Mouse (Mus musculus) midbrain, embryonic 12.5 days (tissue): Measurements from ENCODE around the gene Jun. TPM values are rescaled to one million over a fixed set of nuclear protein-coding genes. Genes with fewer than 3 reads are reported as not detected.
A peak's percentile ranks its signal among the peaks of the same experiment; 100 is the strongest.

Source experiments
- ATAC-seq: fragments of 200-750 bp; cut with Nextera tagmentation; 2 replicates; pipeline ENCODE4 v1.8.0; 2017; ENCODE audit warnings: low read depth, moderate TSS enrichment, moderate library complexity; ENCODE audit not compliant: low FRiP score
- H3K27ac ChIP-seq: fragments of 300-500 bp; sonication (generic); replicated peaks from 2 replicates; pipeline ENCODE4 v1.5.1; 2016; ENCODE audit warnings: mild to moderate bottlenecking
- H3K27me3 ChIP-seq: fragments of 300-500 bp; sonication (generic); 2 replicates; pipeline ENCODE4 v1.6.1; 2016; ENCODE audit warnings: mild to moderate bottlenecking
- H3K36me3 ChIP-seq: fragments of 300-500 bp; sonication (generic); 2 replicates; pipeline ENCODE4 v1.6.1; 2016
- H3K4me1 ChIP-seq: fragments of 300-500 bp; sonication (generic); 2 replicates; pipeline ENCODE4 v1.6.1; 2016
- H3K4me2 ChIP-seq: fragments of 300-500 bp; sonication (generic); replicated peaks from 2 replicates; pipeline ENCODE4 v1.6.1; 2016; ENCODE audit warnings: mild to moderate bottlenecking, moderate library complexity
- H3K4me3 ChIP-seq: fragments of 300-500 bp; sonication (generic); 2 replicates; pipeline ENCODE4 v1.5.1; 2016; ENCODE audit warnings: mild to moderate bottlenecking
- H3K9ac ChIP-seq: fragments of 300-500 bp; sonication (generic); replicated peaks from 2 replicates; pipeline ENCODE4 v1.6.1; 2016; ENCODE audit warnings: mild to moderate bottlenecking, moderate library complexity
- H3K9me3 ChIP-seq: fragments of 300-500 bp; sonication (generic); 2 replicates; pipeline ENCODE4 v1.6.1; 2016; ENCODE audit warnings: mild to moderate bottlenecking
- WGBS: fragments of 180-500 bp; shearing (Covaris S2); methylation state at CpG from one replicate; pipeline ENCODE4 v1.1.7; 2016; 5-methylcytosine and 5-hydroxymethylcytosine counted together
- polyA plus RNA-seq: library from polyadenylated mRNA; unstranded; fragments of >200 nt; fragmentation: Nextera tagmentation; extraction: Ambion mirVana; gene quantifications from 2 replicates; pipeline ENCODE4 v1.2.1, GENCODE M21; 2016

Jun gene
- polyA plus RNA-seq, 1 experiment from 2014 or later = 80.6 TPM

GRCm38 (mm10) chr4:95049884-95050517 lies 2.0 kb downstream of the Jun start:
- no peak for ATAC-seq
- Histone ChIP-seq H3K4me1 (peaks cover 36% of the 10 kb centered on the region), H3K27me3 (no peaks in the 10 kb centered on the region; the same call in 1 of the 2 replicates), H3K4me3 (peak overlapping the region; percentile 67), H3K9me3 (no peaks in the 10 kb centered on the region), H3K4me2 (peak overlapping the region; percentile 76), H3K9ac (peak overlapping the region; percentile 78), H3K36me3 (no peaks in the 10 kb centered on the region), H3K27ac (peak overlapping the region; percentile 94)
- under 1% methylated on average over 34 of the region's 34 CpGs for WGBS

GRCm38 (mm10) chr4:95049153-95049552 lies 2.9 kb downstream of the Jun start:
- Histone ChIP-seq H3K36me3 (no peaks in the 10 kb centered on the region), H3K27ac (no peak overlapping the region), H3K9ac (peak overlapping the region; percentile 78), H3K9me3 (no peaks in the 10 kb centered on the region), H3K27me3 (no peaks in the 10 kb centered on the region), H3K4me3 (peak overlapping the region; percentile 67), H3K4me2 (peak overlapping the region; percentile 76), H3K4me1 (peaks cover 28% of the 10 kb centered on the region)
- ATAC-seq = no peak
- 44% methylated on average over 2 of the region's 2 CpGs for WGBS

GRCm38 (mm10) chr4:95048731-95049100 lies 3.3 kb downstream of the Jun start:
- no peak for ATAC-seq
- peak overlapping the region; percentile 67; the same call in 1 of the 2 replicates for H3K4me3 ChIP-seq
- H3K36me3 ChIP-seq = no peaks in the 10 kb centered on the region
- no peak overlapping the region for H3K27ac ChIP-seq
- peaks cover 26% of the 10 kb centered on the region for H3K4me1 ChIP-seq
- peak overlapping the region; percentile 76 for H3K4me2 ChIP-seq
- H3K9ac ChIP-seq = no peak overlapping the region; the same call in 1 of the 2 replicates
- WGBS = 72% methylated on average over 4 of the region's 4 CpGs
- no peaks in the 10 kb centered on the region for H3K9me3 ChIP-seq
- H3K27me3 ChIP-seq = no peaks in the 10 kb centered on the region

- 44% methylated on average over 5 of the region's 5 CpGs for WGBS
- H3K4me1 ChIP-seq = peaks cover 21% of the 10 kb centered on the region
- H3K27ac ChIP-seq = no peak overlapping the region
- no peaks in the 10 kb centered on the region for H3K27me3 ChIP-seq
- no peak overlapping the region for H3K4me3 ChIP-seq
- no peak overlapping the region for H3K9ac ChIP-seq
- H3K36me3 ChIP-seq = no peaks in the 10 kb centered on the region
- H3K9me3 ChIP-seq = no peaks in the 10 kb centered on the region
- peak overlapping the region; percentile 76 for H3K4me2 ChIP-seq
- ATAC-seq = no peak
Observed at GRCm38 (mm10) chr4:95048021-95048730, 3.8 kb downstream of the Jun start.

GRCm38 (mm10) chr4:95045133-95045532 lies 6.9 kb downstream of the Jun start:
- H3K9me3 ChIP-seq = no peaks in the 10 kb centered on the region
- peaks cover 20% of the 10 kb centered on the region for H3K4me1 ChIP-seq
- H3K27me3 ChIP-seq = no peaks in the 10 kb centered on the region
- H3K4me3 ChIP-seq = no peak overlapping the region
- WGBS = 86% methylated on average over 1 of the region's 1 CpGs
- H3K27ac ChIP-seq = no peak overlapping the region
- no peak for ATAC-seq
- H3K36me3 ChIP-seq = no peaks in the 10 kb centered on the region
- H3K9ac ChIP-seq = no peak overlapping the region
- no peak overlapping the region for H3K4me2 ChIP-seq

- H3K4me3 ChIP-seq = no peak overlapping the region
- no peak for ATAC-seq
- H3K27ac ChIP-seq = no peak overlapping the region
- H3K27me3 ChIP-seq = no peaks in the 10 kb centered on the region
- H3K4me2 ChIP-seq = no peak overlapping the region
- no peaks in the 10 kb centered on the region for H3K36me3 ChIP-seq
- WGBS = 89% methylated on average over 6 of the region's 6 CpGs
- H3K9ac ChIP-seq = no peak overlapping the region
- H3K4me1 ChIP-seq = peaks cover 16% of the 10 kb centered on the region
- H3K9me3 ChIP-seq = no peaks in the 10 kb centered on the region
Observed at GRCm38 (mm10) chr4:95044721-95045120, 7.3 kb downstream of the Jun start.

- Histone ChIP-seq H3K36me3 (no peaks in the 10 kb centered on the region), H3K27me3 (no peaks in the 10 kb centered on the region), H3K9me3 (no peaks in the 10 kb centered on the region), H3K4me2 (no peak overlapping the region), H3K9ac (no peak overlapping the region), H3K4me1 (peaks cover 7% of the 10 kb centered on the region; the same call in 1 of the 2 replicates), H3K27ac (no peak overlapping the region), H3K4me3 (no peak overlapping the region)
- ATAC-seq = no peak
- WGBS = 24% methylated on average over 5 of the region's 5 CpGs
Observed at GRCm38 (mm10) chr4:95038024-95038423, 14.0 kb downstream of the Jun start.

- Histone ChIP-seq H3K4me1 (no peaks in the 10 kb centered on the region), H3K36me3 (no peaks in the 10 kb centered on the region), H3K27me3 (no peaks in the 10 kb centered on the region), H3K27ac (no peak overlapping the region), H3K9me3 (no peaks in the 10 kb centered on the region), H3K4me2 (no peak overlapping the region), H3K4me3 (no peak overlapping the region), H3K9ac (no peak overlapping the region)
- 78% methylated on average over 4 of the region's 4 CpGs for WGBS
- ATAC-seq = no peak
Observed at GRCm38 (mm10) chr4:95031158-95031557, 20.9 kb downstream of the Jun start.

- H3K4me2 ChIP-seq = no peak overlapping the region
- WGBS = 69% methylated on average over 16 of the region's 16 CpGs
Observed at GRCm38 (mm10) chr4:95025847-95026600, 26.0 kb downstream of the Jun start.

GRCm38 (mm10) chr4:95023350-95023953 lies 28.6 kb downstream of the Jun start:
- Histone ChIP-seq H3K9ac (no peak overlapping the region), H3K9me3 (no peaks in the 10 kb centered on the region), H3K27me3 (no peaks in the 10 kb centered on the region), H3K4me2 (no peak overlapping the region), H3K4me3 (no peak overlapping the region), H3K27ac (no peak overlapping the region), H3K4me1 (0 out of 2 replicates have a peak, but pooled peaks cover 2% of the 10 kb centered on the region), H3K36me3 (no peaks in the 10 kb centered on the region)
- WGBS = 75% methylated on average over 12 of the region's 12 CpGs
- ATAC-seq = no peak

More at GRCm38 (mm10) chr4:95025847-95026600, 26.0 kb downstream of the Jun start:
- Histone ChIP-seq H3K9me3 (no peaks in the 10 kb centered on the region), H3K4me1 (0 out of 2 replicates have a peak, but pooled peaks cover 2% of the 10 kb centered on the region), H3K27me3 (no peaks in the 10 kb centered on the region), H3K27ac (no peak overlapping the region), H3K4me3 (no peak overlapping the region), H3K9ac (no peak overlapping the region), H3K36me3 (no peaks in the 10 kb centered on the region)
- peak; percentile 71 for ATAC-seq

GRCm38 (mm10) chr4:95021649-95022637 lies 30.1 kb downstream of the Jun start:
- H3K4me3 ChIP-seq = no peak overlapping the region

More at GRCm38 (mm10) chr4:95021649-95022637, 30.1 kb downstream of the Jun start:
- Histone ChIP-seq H3K9me3 (no peaks in the 10 kb centered on the region), H3K9ac (no peak overlapping the region), H3K4me1 (0 out of 2 replicates have a peak, but pooled peaks cover 2% of the 10 kb centered on the region), H3K36me3 (no peaks in the 10 kb centered on the region), H3K4me2 (no peak overlapping the region), H3K27ac (no peak overlapping the region), H3K27me3 (no peaks in the 10 kb centered on the region)
- no peak for ATAC-seq
- WGBS = 86% methylated on average over 12 of the region's 12 CpGs
